Mouse (Mus musculus) MEL (cell line): ENCODE results near the gene Zc2hc1b. TPM values are rescaled to one million over a fixed set of nuclear protein-coding genes. Genes with fewer than 3 reads are reported as not detected.
A peak's percentile ranks its signal among the peaks of the same experiment; 100 is the strongest.

Source experiments
- DNase-seq: peaks from one replicate; pipeline ENCODE4 v3.0.0; 2011; ENCODE audit warnings: low read depth, low spot score
- H3K27ac ChIP-seq: 2 replicates; pipeline ENCODE4 v1.5.1; 2012; ENCODE audit warnings: low read depth, mild to moderate bottlenecking, control low read depth, low read length, moderate library complexity; ENCODE audit not compliant: control insufficient read depth
- H3K27me3 ChIP-seq, 2 experiments: fragments of 150-350 bp in 1 of 2; sonication (generic) in 1 of 2; 2 replicates each; pipeline ENCODE4 v1.6.1; 2012; ENCODE audit warnings: low read length in 2 of 2, mild to moderate bottlenecking in 2 of 2, improper control_type of control experiment in 1 of 2, moderate library complexity in 1 of 2; ENCODE audit not compliant: insufficient read depth in 2 of 2, control insufficient read depth in 1 of 2
- H3K36me3 ChIP-seq, 2 experiments: 2 replicates each; pipeline ENCODE4 v1.6.1; 2012 to 2014; ENCODE audit warnings: low read length in 2 of 2, improper control_type of control experiment in 1 of 2, inconsistent platforms in 1 of 2, mild to moderate bottlenecking in 1 of 2; ENCODE audit not compliant: insufficient read depth in 2 of 2, control insufficient read depth in 1 of 2
- H3K4me1 ChIP-seq, 2 experiments: fragments of 150-350 bp in 1 of 2; sonication (generic) in 1 of 2; 2 replicates each; pipeline ENCODE4 v1.6.1; 2012; ENCODE audit warnings: low read length in 2 of 2, improper control_type of control experiment in 1 of 2, mild to moderate bottlenecking in 1 of 2; ENCODE audit not compliant: insufficient read depth in 2 of 2, control insufficient read depth in 1 of 2
- H3K4me3 ChIP-seq, 2 experiments: fragments of 150-350 bp in 1 of 2; sonication (generic) in 1 of 2; 2 replicates each; pipeline ENCODE4 v1.5.1; 2012; ENCODE audit warnings: low read depth in 2 of 2, low read length in 2 of 2, mild to moderate bottlenecking in 2 of 2, moderate library complexity in 2 of 2, control low read depth in 1 of 2, improper control_type of control experiment in 1 of 2; ENCODE audit not compliant: control insufficient read depth in 1 of 2, insufficient read depth in 1 of 2
- H3K79me2 ChIP-seq: 2 replicates; pipeline ENCODE4 v1.6.1; 2012; ENCODE audit warnings: mild to moderate bottlenecking, low read length, moderate library complexity; ENCODE audit not compliant: control insufficient read depth, poor library complexity, insufficient read depth
- H3K9ac ChIP-seq: 2 replicates; pipeline ENCODE4 v1.6.1; 2012; ENCODE audit warnings: low read depth, mild to moderate bottlenecking, control low read depth, low read length, moderate library complexity; ENCODE audit not compliant: control insufficient read depth, poor library complexity, severe bottlenecking
- H3K9me3 ChIP-seq: fragments of 150-350 bp; sonication (generic); replicated peaks from 2 replicates; pipeline ENCODE4 v1.6.1; 2012; ENCODE audit warnings: mild to moderate bottlenecking, low read length, improper control_type of control experiment, moderate library complexity; ENCODE audit not compliant: insufficient read depth
- CHD1 ChIP-seq: IDR thresholded peaks from 2 replicates; pipeline ENCODE4 v1.6.1; 2012; ENCODE audit warnings: low read depth, mild to moderate bottlenecking, inconsistent platforms, low read length, improper control_type of control experiment
- CTCF ChIP-seq, 3 experiments: IDR thresholded peaks in 2 of 3; conservative IDR thresholded peaks in 1 of 3; 2 replicates each; pipeline ENCODE4 v1.5.1; 2011 to 2012; ENCODE audit warnings: low read length in 3 of 3, low read depth in 2 of 3, mild to moderate bottlenecking in 2 of 3, improper control_type of control experiment in 1 of 3, inconsistent platforms in 1 of 3, mixed read lengths in 1 of 3, moderate library complexity in 1 of 3; ENCODE audit not compliant: control insufficient read depth in 1 of 3, insufficient read depth in 1 of 3, poor library complexity in 1 of 3, severe bottlenecking in 1 of 3
- ELF1 ChIP-seq: IDR thresholded peaks from 2 replicates; pipeline ENCODE4 v1.6.1; 2014; ENCODE audit warnings: low read depth, mild to moderate bottlenecking, inconsistent platforms, low read length, improper control_type of control experiment, moderate library complexity
- GABPA ChIP-seq: IDR thresholded peaks from 2 replicates; pipeline ENCODE4 v1.6.1; 2012; ENCODE audit warnings: low read depth, mild to moderate bottlenecking, inconsistent platforms, low read length, improper control_type of control experiment, moderate library complexity
- GATA1 ChIP-seq: IDR thresholded peaks from 2 replicates; pipeline ENCODE4 v1.6.1; 2011; ENCODE audit warnings: low read depth, low read length, improper control_type of control experiment
- HCFC1 ChIP-seq: IDR thresholded peaks from 2 replicates; pipeline ENCODE4 v1.6.1; 2012; ENCODE audit warnings: low read depth, mild to moderate bottlenecking, inconsistent platforms, low read length, improper control_type of control experiment, moderate library complexity
- KAT2A ChIP-seq: conservative IDR thresholded peaks from 2 replicates; pipeline ENCODE4 v1.6.1; 2012; ENCODE audit warnings: low read depth, low read length, improper control_type of control experiment, inconsistent platforms
- MAFK ChIP-seq: IDR thresholded peaks from 2 replicates; pipeline ENCODE4 v1.6.1; 2011; ENCODE audit warnings: low read depth, mild to moderate bottlenecking, low read length, improper control_type of control experiment, borderline replicate concordance
- MAX ChIP-seq: IDR thresholded peaks from 2 replicates; pipeline ENCODE4 v1.6.1; 2011; ENCODE audit warnings: low read length, improper control_type of control experiment
- MAZ ChIP-seq: IDR thresholded peaks from 2 replicates; pipeline ENCODE4 v1.6.1; 2012; ENCODE audit warnings: low read depth, mild to moderate bottlenecking, inconsistent platforms, low read length, improper control_type of control experiment
- MEF2A ChIP-seq: IDR thresholded peaks from 2 replicates; pipeline ENCODE4 v1.6.1; 2014; ENCODE audit warnings: low read depth, mild to moderate bottlenecking, inconsistent platforms, low read length, improper control_type of control experiment; ENCODE audit not compliant: poor library complexity, insufficient replicate concordance, severe bottlenecking; ENCODE audit errors: extremely low read depth
- MYC ChIP-seq: IDR thresholded peaks from 2 replicates; pipeline ENCODE4 v1.6.1; 2011; ENCODE audit warnings: low read depth, mild to moderate bottlenecking, low read length, improper control_type of control experiment, moderate library complexity
- NELFE ChIP-seq: IDR thresholded peaks from 2 replicates; pipeline ENCODE4 v1.6.1; 2011; ENCODE audit warnings: low read depth, low read length, improper control_type of control experiment
- POLR2AphosphoS2 ChIP-seq: IDR thresholded peaks from 2 replicates; pipeline ENCODE4 v1.6.1; 2011; ENCODE audit warnings: low read length, improper control_type of control experiment
- RCOR1 ChIP-seq: IDR thresholded peaks from 2 replicates; pipeline ENCODE4 v1.6.1; 2012; ENCODE audit warnings: low read depth, mild to moderate bottlenecking, inconsistent platforms, low read length, improper control_type of control experiment
- SIN3A ChIP-seq: IDR thresholded peaks from 2 replicates; pipeline ENCODE4 v1.6.1; 2012; ENCODE audit warnings: low read length, improper control_type of control experiment, inconsistent platforms
- SMC3 ChIP-seq: IDR thresholded peaks from 2 replicates; pipeline ENCODE4 v1.6.1; 2011; ENCODE audit warnings: low read depth, low read length, improper control_type of control experiment
- TBP ChIP-seq: IDR thresholded peaks from 2 replicates; pipeline ENCODE4 v1.8.0; 2011; ENCODE audit warnings: low read depth, low read length, improper control_type of control experiment
- TCF12 ChIP-seq: IDR thresholded peaks from 2 replicates; pipeline ENCODE4 v1.6.1; 2014; ENCODE audit warnings: low read depth, mild to moderate bottlenecking, inconsistent platforms, low read length, improper control_type of control experiment, moderate library complexity
- UBTF ChIP-seq: IDR thresholded peaks from 2 replicates; pipeline ENCODE4 v1.6.1; 2012; ENCODE audit warnings: low read depth, mild to moderate bottlenecking, inconsistent platforms, low read length, improper control_type of control experiment, moderate library complexity, borderline replicate concordance; ENCODE audit not compliant: insufficient read depth
- ZC3H11A ChIP-seq: IDR thresholded peaks from 2 replicates; pipeline ENCODE4 v1.6.1; 2012; ENCODE audit warnings: low read depth, mild to moderate bottlenecking, inconsistent platforms, low read length, improper control_type of control experiment
- ZKSCAN1 ChIP-seq: IDR thresholded peaks from 2 replicates; pipeline ENCODE4 v1.6.1; 2012; ENCODE audit warnings: low read depth, mild to moderate bottlenecking, inconsistent platforms, low read length, improper control_type of control experiment, moderate library complexity
- polyA plus RNA-seq, 2 experiments: library from polyadenylated mRNA; stranded (reverse) in 1 of 2; unstranded in 1 of 2; fragments of >175 nt in 1 of 2; fragments of >200 nt in 1 of 2; gene quantifications; 2 replicates each; pipeline versions ENCODE4 v1.2.1 to v1.2.4; 2012; ENCODE audit warnings: low replicate concordance in 2 of 2, low read depth in 1 of 2; ENCODE audit not compliant: insufficient read length in 2 of 2, insufficient read depth in 1 of 2, missing spikeins in 1 of 2
- total RNA-seq: library from RNA; depleted of rRNA; stranded (reverse); fragments of 300-350 nt; gene quantifications from 2 replicates; pipeline ENCODE4 v1.2.3, GENCODE M21; 2012

Gene Zc2hc1b
- total and polyA plus RNA-seq, 3 experiments = 0.07 TPM; not detected in 2

DNA sequence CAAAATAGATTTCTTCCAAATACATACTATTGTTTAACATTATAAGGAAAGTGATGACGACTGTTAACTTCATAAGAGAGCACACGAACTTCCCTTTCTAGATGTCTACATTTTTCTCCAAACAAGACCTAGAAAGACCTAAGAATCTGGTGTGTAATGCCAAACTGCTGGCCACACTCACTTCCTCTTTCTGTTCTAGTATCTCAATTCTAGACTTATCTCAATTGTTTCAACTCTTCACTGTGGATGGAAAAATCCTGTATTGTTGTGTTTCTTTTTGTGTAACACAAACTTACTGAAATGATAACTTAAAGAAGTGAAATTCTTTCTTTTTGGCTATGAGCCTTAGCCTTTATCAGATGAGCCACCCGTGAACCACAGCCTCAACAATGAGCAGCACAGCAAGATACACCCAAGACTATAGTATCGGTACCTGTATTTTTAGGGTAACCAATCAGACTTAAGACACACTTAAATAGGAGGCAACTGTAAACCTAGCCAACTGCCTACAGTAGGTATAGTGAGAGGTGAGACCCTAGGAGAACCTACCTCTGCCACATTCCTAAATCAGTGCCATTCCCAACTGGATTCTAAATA, 6.4 kb upstream of the Zc2hc1b start (continued):
- TF ChIP-seq SIN3A (peak; percentile 60), CHD1 (no peak), TCF12 (0 out of 2 replicates have a peak, but pooled peaks have one; percentile 42), MAX (0 out of 2 replicates have a peak, but pooled peaks have one; percentile 24), MAZ (no peak), RCOR1 (peak; percentile 70), MYC (peak; percentile 38; the same call in 1 of the 2 replicates)
- TF ChIP-seq, all 39 proteins: peak for 13

DNA sequence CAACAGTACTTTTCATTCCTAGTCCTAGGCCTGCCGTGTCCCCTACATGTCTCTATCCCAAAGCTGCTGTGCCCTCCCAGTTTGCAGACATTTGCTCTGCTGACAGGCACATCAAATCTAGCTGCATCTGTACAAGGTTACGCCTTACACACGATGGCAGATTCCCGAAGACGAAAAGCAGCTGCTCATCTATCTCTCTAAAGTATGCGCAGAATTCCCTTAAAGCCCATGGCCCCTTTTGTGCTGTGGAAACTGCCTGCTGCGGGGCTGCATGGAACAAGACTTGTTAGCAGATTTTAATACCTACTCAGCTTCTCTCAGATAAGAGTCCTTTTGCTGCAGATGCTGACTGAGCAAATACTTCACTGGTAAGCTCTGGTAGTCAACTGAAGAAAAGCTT, 2.4 kb upstream of the Zc2hc1b start:
- Histone ChIP-seq H3K4me3 (no peak overlapping the region), H3K79me2 (no peaks in the 10 kb centered on the region), H3K9me3 (no peaks in the 10 kb centered on the region), H3K27me3 (no peaks in the 10 kb centered on the region), H3K27ac (no peak overlapping the region)
- no peak for TF ChIP-seq SMC3
- no peak for TF ChIP-seq UBTF
- no peak for TF ChIP-seq MAFK
- TF ChIP-seq SIN3A = no peak
- no peak for TF ChIP-seq TBP
- no peak for TF ChIP-seq ZKSCAN1
- TF ChIP-seq ELF1 = no peak
- TF ChIP-seq ZC3H11A = no peak
- no peak for TF ChIP-seq GABPA
- no peak for TF ChIP-seq KAT2A
- no peak for TF ChIP-seq GATA1
- no peak for TF ChIP-seq MYC
- TF ChIP-seq, all 39 proteins: peak for 0
- Histone ChIP-seq H3K36me3 (peaks cover 14 to 30% of the 10 kb centered on the region in 2 experiments), H3K4me1 (peaks cover 9 to 12% of the 10 kb centered on the region in 2 experiments), H3K9ac (no peak overlapping the region)
- no peak for DNase-seq

DNA sequence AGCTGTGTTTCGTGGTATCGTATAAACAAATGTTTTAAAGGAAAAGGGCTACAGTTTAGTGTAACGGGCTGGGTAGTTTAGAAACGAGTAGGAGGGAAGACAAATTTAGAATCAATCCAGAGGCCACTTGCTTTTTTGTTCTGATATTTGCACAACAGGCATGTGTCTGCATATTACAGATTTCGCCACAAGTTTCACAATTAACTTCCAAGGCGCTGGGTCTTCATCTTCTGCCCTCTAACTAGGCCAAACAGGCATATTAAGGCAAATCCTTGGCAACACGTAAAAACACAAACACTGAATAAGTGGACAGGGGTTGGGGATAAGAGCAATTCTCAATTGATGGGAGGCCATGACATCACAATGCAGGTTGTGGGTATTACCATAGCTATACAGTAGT, 2.0 kb downstream of the Zc2hc1b start:
- no peak overlapping the region for H3K27ac ChIP-seq
- no peak overlapping the region for H3K9ac ChIP-seq
- H3K79me2 ChIP-seq = no peaks in the 10 kb centered on the region
- H3K9me3 ChIP-seq = no peaks in the 10 kb centered on the region
- no peak for DNase-seq
- H3K4me1 ChIP-seq = no peaks in the 10 kb centered on the region
- H3K36me3 ChIP-seq = peaks cover 0 to 15% of the 10 kb centered on the region in 2 experiments; a peak in 2 of 4 replicates
- no peaks in the 10 kb centered on the region for H3K27me3 ChIP-seq
- TF ChIP-seq NELFE (no peak), KAT2A (no peak), ELF1 (no peak), MEF2A (no peak), SMC3 (no peak), HCFC1 (no peak), POLR2AphosphoS2 (no peak), RCOR1 (no peak), CTCF (IDR thresholded peaks at IDR 0.05 in 2 of 3, conservative IDR thresholded peaks at IDR 0.05 in 1 of 3; ENCODE audit: control insufficient read depth in 1 of 3, insufficient read depth in 1 of 3, low read depth in 2 of 3, low read length in 3 of 3, poor library complexity in 1 of 3, severe bottlenecking in 1 of 3) (no peak)
- no peak overlapping the region for H3K4me3 ChIP-seq
